Mouse (Mus musculus): ENCODE results near the gene 4933402J07Rik.

The 4933402J07Rik gene

DNA sequence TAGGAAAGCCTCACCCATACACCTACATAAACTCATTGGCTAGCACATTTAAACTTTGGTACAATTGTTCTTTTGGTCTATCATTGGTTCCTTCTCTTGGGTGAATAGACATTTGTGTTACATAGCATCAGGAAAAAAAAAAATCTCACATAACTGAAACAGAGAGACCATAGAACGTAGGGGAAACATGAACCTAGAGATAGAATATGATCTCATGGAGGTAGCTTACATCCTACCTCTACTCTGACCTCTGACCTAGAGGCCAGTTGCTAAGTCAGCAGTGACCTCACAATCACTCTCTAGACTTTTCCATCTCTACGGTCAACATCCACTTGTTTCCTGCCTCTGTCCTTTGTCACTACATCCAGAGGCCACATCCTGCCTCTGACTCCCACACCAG is at the start of gene 4933402J07Rik:
4933402J07Rik (plus strand) TSS at position 301 of the 400 bp plus-strand sequence.
- 72% methylated on average over 2 of the region's 2 CpGs for WGBS

DNA sequence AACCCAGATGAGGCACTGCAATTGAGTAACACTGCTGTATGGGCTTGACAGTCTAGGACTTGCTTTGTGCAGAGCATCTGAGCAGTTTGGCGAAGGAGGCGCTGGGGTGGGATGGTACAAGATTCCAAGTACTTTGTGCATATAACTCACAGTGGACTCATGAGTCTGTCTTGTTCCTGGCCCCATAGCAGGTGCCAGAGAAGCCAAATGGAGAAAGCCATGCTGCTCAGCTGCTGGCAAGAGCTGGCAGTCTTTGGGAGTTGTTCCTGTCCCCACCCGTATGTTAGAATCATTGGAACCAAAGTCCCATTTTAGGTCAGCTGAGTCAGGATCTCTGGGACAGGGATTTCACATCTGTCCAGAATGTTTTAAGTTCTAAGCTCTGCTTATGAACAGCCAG is 46.5 kb upstream of the 4933402J07Rik start:
- 95% methylated on average over 3 of the region's 3 CpGs for WGBS

DNA sequence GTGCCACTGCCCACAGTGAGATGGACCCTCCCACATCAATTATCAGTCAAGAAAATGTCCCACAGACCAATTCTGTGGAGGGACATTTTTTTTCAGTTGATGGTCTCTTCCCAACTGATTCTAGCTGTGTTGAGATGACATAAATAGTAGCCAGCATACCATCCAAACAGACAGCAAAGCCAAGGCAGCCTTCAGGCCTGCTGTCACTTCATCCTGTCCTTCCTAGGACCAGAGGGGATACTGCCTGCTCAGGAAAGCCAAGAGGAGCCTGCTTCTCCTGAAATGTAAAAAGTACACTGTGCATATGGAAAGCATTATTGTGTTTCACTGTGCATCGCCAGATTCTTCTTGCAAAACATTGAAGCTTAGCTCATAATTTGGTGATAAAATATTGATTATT is 38.6 kb upstream of the 4933402J07Rik start:
- WGBS: 91% methylated on average over 1 of the region's 1 CpGs

DNA sequence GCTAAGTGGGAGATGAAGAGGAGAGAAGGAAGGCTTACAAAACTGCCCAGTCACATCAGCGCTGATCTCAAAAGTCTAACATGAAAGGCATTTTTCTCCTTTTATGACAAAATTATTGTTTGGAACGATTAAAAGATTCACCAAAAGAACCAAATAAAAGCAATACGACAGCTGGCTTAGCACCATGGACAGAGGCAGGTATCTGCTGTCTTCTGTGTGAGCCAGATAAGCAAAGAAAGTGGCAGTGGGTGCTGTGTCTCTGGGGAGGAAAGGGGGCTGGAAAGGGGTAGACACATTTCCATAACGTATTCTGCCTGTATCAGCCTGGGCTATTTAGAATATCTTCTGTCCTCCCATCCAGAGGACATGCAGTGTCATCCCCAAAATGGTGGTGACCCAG is 32.5 kb upstream of the 4933402J07Rik start:
- 78% methylated on average over 4 of the region's 4 CpGs for WGBS

DNA sequence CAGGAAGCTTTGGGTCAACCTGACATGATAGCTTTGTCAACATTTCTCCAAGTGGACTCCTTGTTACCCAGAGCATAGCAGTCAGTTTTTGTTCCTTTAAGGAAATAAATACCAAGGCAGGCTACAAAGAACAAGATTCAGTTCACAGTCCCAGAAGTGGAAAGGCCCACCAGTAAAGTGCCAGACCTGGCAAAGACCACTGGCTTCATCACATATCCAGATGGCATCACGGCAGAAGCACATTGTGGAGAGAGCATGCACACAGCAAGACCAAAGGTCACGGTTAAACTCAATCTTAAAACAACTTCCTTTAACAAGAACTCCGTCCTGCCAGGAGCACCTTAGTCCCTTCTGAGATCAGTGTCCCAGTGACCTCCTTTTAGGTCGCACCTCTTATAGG is 30.2 kb upstream of the 4933402J07Rik start:
- 80% methylated on average over 4 of the region's 4 CpGs for WGBS

DNA sequence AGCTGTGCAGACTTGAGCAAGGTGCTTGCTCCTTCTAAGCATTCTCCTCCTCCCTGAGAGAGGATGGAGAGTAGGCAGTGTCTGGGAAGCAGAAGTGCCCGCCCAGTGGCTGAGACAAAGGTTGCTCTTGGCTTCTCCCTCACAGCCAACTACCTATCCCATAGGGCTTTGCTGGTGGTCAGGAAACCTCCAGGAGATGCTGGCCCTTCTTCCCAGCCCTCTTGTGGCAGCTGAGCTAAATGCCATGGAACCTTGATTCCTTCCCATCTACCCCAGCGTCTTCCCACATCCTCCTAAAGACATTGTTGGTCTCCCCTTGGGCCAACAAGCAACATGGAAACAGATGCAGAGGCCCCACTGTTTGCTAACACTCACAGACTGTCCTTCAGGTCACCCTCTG is 28.8 kb upstream of the 4933402J07Rik start:
- WGBS: 61% methylated on average over 2 of the region's 2 CpGs

DNA sequence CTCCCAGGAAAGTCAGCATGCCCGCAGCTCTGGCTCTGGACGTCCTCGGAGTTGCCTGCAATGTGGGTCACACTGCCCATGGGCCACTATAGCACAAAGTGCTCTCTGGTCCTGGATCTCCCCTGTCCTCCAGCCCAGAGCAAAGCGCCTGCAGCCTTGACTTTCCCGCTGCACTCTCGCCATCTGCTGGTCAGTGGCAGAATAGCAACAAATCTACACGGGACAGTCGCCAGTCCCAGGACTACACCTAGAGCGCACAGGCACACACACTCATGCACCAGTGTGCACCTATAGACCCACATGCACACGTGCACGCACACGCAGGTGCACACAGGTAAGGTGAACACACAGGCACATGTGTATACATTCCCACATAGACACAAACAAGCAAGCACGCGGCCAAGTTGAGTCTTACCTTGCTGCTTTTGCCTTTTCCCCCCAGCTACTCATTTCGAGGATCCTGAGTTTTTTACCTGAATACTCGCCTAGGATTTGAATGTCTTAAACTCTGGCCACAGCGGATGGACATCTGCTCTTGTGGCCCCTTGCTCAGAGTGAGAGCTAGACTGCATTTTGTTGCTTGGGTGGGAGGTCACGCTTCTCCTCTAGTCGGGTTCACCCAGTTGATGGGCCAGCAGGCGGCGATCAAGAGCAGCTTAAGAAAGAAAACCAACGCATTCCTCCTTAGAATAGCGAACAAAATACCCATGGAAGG is 26.9 kb upstream of the 4933402J07Rik start:
- 7% methylated on average over 23 of the region's 23 CpGs for WGBS

DNA sequence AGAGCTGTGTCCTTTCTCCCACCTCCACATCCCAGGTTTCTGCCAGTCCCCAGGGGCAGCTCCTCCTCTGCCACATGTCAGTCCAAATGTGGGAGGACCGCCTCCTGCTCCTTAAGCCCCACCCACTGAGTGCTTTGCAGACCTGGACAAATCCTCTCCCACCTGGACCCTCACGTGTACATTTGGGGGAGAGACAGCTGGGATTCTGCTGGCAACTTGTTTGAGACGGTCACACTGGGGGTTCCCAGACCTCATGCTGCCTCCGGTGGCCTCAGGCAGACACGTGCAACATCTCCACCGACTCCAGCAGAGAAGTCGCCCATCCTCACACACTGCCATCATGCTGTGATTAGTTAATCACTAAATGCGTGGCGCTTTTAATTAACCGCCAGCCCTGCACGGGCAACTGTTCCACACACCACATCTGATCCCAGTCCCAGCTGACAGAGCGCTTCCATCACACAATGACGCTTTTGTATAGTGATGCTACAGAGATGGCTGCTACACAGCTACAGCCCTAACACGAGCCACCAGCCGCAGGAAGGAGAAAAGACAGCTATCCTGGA is 23.7 kb upstream of the 4933402J07Rik start:
- WGBS: 12% methylated on average over 15 of the region's 15 CpGs

DNA sequence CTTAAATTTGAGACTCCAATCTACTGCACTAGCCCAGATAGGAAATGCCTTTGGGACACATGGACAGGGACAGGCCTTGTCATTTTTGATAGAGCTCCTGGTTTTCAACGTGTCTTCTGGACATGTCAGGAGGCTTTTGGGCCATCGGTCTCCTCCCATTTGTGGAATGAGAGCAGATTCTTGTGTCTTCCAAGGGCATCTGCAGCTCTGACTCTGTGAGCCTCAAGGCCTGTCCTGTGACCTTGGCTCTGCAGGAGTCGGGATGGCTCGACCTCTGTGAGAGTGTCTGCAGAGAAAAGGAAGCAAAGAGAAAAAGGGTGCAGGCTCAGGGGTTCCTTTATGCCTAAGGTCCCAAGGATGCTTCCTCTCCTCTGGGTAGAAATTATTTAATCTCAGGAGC is 13.8 kb upstream of the 4933402J07Rik start:
- WGBS: 88% methylated on average over 4 of the region's 4 CpGs

DNA sequence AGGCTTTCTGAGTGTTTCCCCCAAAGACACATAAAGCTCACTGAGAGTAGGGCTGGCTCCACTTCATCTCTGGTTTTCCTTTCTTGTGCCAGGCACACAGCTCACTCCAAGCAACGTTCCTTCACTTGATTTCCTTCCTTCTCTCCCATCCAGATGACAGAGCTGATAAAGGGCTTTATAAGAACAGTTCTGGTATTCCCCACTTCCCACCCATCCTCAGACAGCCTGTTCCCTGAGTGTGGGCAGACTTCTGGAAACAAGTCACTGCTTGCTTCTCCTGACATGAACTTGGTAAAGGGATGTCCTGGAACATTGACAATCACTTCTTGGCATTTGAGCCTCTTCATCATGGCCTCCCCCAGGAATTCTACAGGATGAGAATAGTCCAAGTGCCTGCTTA is 10.9 kb upstream of the 4933402J07Rik start:
- WGBS: 17% methylated on average over 1 of the region's 1 CpGs

DNA sequence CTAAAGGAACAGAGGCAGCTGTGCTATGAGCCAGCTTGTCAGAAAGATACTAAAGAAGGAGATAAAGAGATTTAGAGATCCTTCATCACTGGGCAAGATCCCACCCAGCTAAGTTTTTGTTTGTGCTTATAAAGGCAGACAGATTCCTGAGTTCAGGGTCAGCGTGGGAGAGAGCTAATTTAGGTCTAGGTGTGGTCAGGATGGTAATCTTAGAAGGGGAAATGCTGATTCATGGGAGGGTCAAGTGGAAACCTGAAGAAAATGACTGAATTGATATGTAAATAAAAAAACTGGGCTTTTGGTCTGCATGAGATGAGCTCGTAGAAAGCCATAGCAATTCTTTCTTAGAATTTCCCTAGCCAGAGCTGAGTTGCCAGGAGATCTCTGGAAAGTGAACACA is 2.9 kb upstream of the 4933402J07Rik start:
- 57% methylated on average over 2 of the region's 2 CpGs for WGBS

DNA sequence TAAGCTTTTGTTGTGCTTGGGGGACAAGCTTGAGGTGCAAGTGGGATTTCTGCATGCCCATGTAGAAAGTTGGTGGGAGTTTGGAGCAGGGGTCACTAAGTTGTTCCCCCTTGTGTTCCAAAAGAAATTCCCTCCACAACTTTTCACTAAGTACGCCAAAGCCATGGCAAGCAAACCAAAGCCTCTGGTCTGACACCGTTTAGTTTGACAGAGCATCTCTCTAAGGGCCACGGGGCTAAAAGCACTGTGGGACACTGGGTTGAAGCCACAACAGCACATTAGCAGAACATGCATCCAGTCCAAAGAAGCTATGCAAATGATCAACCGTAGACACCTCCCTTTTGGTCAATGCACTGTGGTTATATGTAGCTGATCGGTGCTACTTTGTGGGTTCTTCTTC is 5.5 kb downstream of the 4933402J07Rik start:
- 87% methylated on average over 5 of the region's 5 CpGs for WGBS

DNA sequence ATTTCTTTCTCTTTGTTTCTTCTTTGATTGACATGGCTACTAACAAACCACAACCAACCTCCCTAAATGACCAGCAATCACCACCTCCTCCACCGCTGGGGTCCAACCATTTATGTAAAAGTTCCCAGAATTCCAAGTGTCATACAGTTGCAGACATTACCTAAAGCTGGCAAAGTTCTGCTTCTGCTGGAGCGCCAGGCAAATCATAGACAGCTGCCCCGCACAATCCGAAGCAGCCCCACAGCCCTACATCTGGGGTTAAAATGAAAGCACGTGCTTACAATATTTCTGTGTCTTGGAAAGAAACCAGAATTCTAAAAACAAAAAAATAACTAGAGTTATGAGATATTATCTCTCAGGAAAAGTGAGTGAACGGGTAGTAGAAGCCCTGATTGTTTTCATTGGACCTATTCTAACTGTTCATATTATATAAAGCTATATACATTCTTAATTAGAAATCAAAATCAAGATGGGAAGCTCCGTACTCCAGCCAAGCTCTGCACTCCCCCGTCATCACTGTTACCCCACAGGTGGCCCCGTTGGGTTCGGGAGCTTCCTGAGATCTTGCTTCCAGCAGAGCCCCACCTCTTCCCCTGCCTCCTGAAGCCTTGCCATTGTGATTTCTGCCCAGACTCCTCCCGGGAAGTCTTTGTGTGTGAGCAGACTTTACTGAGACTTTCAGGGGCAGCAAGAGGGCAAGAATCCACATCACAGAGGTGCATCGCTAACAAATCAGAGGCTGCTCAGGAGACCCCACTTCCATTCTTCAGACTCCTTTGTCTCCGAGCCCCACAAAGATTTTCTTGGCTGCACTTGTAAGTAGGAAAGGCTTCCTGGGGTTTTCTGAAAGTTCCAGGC is 6.3 kb downstream of the 4933402J07Rik start:
- WGBS: 31% methylated on average over 13 of the region's 13 CpGs

DNA sequence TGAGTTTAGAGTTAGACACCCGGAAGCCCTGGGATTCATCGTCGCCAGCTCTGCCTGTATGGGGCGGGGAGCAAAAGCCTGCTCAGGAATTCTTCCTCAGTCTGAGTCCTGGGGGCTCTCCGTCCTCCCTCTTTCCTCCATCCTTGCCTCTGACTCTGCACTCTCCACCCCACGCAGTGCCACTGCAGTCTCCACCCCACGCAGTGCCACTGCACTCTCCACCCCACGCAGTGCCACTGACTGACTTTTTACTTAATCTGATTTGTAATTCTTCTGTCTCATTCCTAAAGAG is 6.9 kb downstream of the 4933402J07Rik start:
- 6% methylated on average over 8 of the region's 8 CpGs for WGBS

DNA sequence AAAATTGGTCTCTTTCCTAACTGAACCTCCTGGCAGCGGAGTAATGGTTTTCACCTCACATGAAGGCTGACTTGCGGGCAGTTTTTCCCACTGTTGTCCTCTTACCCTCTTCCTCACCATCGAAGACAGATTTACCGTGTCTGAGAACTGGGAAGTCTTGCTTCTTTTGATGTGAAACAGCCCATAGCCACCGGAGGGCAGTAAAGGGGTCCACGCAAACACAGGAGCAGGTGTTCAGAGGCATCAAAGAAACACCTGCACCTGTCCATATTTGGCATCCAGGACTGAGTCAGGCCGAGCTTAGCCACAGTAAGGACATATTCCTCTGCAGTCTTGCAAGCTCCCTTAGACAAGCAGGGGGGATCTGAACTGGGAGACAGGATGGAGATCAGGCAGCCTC is 7.2 kb downstream of the 4933402J07Rik start:
- 29% methylated on average over 7 of the region's 7 CpGs for WGBS

DNA sequence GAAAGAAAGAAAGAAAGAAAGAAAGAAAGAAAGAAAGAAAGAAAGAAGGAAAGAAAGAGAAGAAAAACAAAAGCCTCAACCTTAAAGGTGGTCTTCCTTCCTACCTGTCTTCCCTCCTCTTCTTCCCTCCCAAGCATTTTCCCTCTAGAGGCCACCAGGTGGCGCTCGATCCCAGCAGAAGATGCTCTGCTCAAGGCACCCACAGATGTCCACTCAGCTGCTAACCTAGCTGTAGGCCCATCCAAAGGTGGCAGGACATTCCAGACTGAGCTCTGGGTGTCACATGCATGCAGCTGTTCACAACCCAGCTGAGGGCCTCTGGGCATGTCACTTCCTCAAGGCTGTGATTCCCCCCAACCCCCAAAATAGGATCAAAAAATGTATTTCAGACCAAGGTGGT is 30.6 kb downstream of the 4933402J07Rik start:
- WGBS: 3% methylated on average over 2 of the region's 2 CpGs

DNA sequence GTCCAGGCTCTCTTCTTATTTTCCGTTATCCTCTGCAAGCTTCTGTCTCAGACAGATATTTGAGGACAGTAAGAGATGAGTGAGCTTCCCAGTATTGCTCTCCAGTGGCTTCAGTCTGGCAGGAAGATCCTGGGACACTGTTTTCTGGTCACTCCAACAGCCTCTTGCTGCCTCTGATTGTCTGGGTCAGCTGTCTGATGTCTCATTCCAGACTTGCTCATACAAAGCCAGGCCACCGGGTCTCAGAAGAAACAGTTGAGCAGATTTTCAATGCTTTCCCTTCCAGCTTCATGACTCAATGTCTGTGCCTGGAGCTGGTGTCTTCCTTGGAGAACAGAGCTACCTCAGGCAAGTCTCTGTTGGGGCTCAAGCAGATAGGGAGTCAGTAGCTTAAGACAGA is 39.1 kb downstream of the 4933402J07Rik start:
- WGBS: 76% methylated on average over 2 of the region's 2 CpGs

DNA sequence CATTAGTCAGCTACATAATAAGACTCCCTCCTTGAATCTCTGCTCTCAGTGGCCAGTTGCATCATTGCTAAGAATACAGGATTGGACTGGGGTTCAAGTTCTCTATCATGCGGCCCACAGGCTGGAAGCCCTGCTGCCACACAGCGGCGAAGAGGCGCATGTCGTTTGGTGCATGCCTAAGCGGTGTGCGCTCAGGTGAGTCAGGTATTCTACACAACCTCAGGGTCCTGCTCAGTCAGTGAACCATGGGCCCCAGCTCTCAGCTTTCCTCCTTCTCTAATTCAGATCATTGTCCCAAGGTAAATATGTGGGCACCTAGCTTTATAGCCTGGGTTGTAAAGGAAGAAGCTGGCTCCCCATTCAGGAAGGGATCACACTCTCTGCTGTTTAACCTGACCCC is 45.5 kb downstream of the 4933402J07Rik start:
- 96% methylated on average over 7 of the region's 7 CpGs for WGBS

DNA sequence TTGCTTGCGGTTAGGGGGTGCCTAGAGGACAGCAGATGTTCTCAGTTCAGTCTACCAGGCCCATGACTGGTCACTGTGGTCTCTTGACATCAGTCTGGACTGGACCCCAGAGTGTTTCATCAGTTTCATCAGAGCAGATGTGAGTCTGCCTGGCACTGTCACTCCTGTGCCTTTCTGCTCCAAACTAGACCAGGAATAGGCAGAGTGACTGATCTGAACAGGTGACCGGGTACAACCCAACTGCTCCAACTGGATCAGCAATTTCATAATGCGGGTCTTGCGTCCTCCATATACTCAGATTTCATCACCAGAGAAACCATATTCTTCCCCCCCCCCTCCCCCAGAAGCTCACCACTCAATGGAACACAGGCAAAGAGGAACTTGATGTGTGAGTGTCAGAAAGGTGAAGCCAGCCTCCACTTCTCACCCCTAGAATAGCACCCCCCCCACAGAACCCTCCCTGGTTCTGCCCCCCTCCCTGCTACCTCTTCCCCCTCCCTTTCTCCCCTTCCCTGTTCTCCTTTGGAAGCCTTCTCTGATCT is 46.1 kb downstream of the 4933402J07Rik start:
- 97% methylated on average over 4 of the region's 4 CpGs for WGBS

DNA sequence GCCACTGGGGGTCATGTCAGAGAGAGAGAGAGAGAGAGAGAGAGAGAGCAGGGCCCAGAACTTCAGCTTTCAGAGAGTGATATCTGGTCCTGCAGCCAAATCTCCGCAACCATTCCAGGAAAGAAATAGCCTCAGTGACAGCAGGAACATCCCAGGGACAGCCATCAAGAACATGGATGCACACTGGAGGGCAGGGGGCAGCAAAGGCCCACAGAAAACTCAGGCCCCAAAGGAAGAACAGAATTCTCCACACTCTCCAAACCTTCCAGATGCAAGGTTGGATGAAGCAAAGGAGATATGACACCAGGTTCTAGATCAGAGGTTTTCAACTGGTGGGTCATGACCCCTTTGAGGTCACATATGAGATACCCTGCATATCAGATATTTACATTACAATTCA is 50.0 kb downstream of the 4933402J07Rik start:
- whole genome bisulfite sequencing: 96% methylated on average over 1 of the region's 1 CpGs

DNA sequence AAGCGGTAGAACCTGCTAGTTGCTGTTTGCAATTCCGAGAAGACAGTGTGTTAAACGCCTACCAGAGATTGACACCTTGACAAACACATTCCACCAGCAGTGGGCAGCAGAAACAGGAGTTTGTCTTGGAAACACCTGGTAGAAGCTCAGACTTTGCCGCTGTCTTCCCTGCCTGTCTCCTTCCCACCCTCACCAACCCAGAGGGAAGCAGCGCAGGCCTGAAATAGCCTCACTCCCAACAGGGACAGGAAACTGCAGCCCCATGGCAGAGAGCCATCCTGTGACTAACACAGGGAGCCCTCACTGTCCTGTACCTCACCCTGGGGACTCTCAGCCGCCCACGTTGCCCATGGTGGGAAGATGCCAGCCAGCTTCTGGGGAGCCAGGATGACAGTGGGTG is 55.5 kb downstream of the 4933402J07Rik start:
- 24% methylated on average over 7 of the region's 7 CpGs for WGBS

DNA sequence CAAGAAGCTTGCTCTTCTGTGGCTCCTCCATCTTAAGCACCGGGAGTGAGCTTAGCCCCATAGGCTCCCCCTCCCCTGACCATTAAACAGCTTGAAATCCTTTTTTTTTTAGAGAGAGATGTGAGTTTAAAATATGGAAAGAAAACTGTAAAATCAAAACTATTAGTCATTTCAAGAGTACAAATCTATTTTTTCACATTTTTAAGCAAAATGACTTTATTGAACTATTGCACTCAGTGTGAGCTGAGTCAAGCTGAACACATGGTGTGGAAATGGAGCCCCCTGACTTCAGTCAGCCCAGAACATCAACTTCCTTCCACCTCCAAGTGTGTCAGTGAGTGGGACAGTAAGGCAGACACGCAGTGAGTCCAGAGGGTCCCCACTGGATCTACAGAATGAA is 55.9 kb downstream of the 4933402J07Rik start:
- whole genome bisulfite sequencing: 57% methylated on average over 2 of the region's 2 CpGs

DNA sequence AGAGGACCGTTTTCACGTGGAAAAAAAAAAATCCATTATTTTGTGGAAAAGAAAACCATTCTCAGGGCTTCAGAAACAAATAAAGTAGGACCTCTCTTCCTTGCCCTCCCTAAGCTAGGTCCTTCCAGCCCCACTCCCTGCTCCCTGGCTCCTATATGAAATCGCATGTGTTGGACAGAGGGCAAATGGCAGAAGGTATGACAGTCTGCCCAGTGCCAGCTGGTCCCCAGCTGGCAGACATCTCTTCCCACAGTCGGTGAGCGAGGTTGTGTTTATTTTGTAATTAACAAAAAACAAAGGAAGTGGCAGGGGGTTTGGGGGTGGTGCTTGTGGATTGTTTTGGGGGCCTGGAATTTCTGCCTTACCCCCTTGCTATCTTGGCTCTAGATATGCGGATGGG is 56.6 kb downstream of the 4933402J07Rik start:
- WGBS: 79% methylated on average over 6 of the region's 6 CpGs

Measured in cerebral cortex, adult 2 months (tissue).